Mouse (Mus musculus): ENCODE measurements around the gene Kpna2.

GRCm38 (mm10) chr11:107034085-107034810 lies 34.9 kb upstream of the Kpna2 start:
- TF ChIP-seq POLR2A (IDR thresholded peaks at IDR 0.05; ENCODE audit: extremely low read depth, insufficient read depth, low read length) = no peak
- TF ChIP-seq CTCF (IDR thresholded peaks at IDR 0.05; ENCODE audit: low read depth, low read length) = no peak

All from liver, adult 2 months (tissue).